Mouse (Mus musculus) liver, postnatal 0 days (tissue): ENCODE data around the gene Rpl31.

ENCODE experiments used
- CTCF ChIP-seq: sonication (generic); IDR thresholded peaks from 2 replicates; pipeline ENCODE4 v1.5.1; 2016; ENCODE audit warnings: antibody characterized with exemption, low read depth
- EP300 ChIP-seq: IDR thresholded peaks from 2 replicates; pipeline ENCODE4 v1.6.1; 2016; ENCODE audit warnings: antibody characterized with exemption, low read depth, mild to moderate bottlenecking

GRCm38 (mm10) chr1:39408123-39408522, 40.5 kb downstream of the Rpl31 start:
- TF ChIP-seq EP300 (no peak), CTCF (no peak)
